Mouse (Mus musculus) ES-Bruce4 (cell line): ENCODE results near the gene Lonp2. TPM values are rescaled to one million over a fixed set of nuclear protein-coding genes. Genes with fewer than 3 reads are reported as not detected.

Experiments used
- H3K27ac ChIP-seq: 2 replicates; pipeline ENCODE4 v1.5.1; 2012; ENCODE audit warnings: low read length, inconsistent platforms; ENCODE audit not compliant: insufficient read depth
- H3K27me3 ChIP-seq: 2 replicates; pipeline ENCODE4 v1.6.1; 2012; ENCODE audit warnings: mild to moderate bottlenecking, low read length, inconsistent platforms; ENCODE audit not compliant: control insufficient read depth, poor library complexity, insufficient read depth, severe bottlenecking
- H3K36me3 ChIP-seq: 2 replicates; pipeline ENCODE4 v1.6.1; 2012; ENCODE audit warnings: inconsistent platforms, mild to moderate bottlenecking, low read length, moderate library complexity; ENCODE audit not compliant: control insufficient read depth, poor library complexity, insufficient read depth, severe bottlenecking
- H3K4me1 ChIP-seq: one replicate; pipeline ENCODE4 v1.8.1; 2011; ENCODE audit warnings: low read length; ENCODE audit not compliant: control insufficient read depth, insufficient read depth
- H3K4me3 ChIP-seq: 2 replicates; pipeline ENCODE4 v1.5.1; 2011; ENCODE audit warnings: low read depth, mild to moderate bottlenecking, low read length
- H3K9ac ChIP-seq: 2 replicates; pipeline ENCODE4 v1.6.1; 2012; ENCODE audit warnings: low read depth, mild to moderate bottlenecking, inconsistent platforms; ENCODE audit not compliant: poor library complexity, severe bottlenecking
- H3K9me3 ChIP-seq: replicated peaks from 2 replicates; pipeline ENCODE4 v1.6.1; 2012; ENCODE audit warnings: mild to moderate bottlenecking, low read length, inconsistent platforms; ENCODE audit not compliant: control insufficient read depth, poor library complexity, insufficient read depth, severe bottlenecking
- CTCF ChIP-seq: IDR thresholded peaks from one replicate; pipeline ENCODE4 v1.8.1; 2011; ENCODE audit warnings: low read depth, low read length
- EP300 ChIP-seq: IDR thresholded peaks from 2 replicates; pipeline ENCODE4 v1.6.1; 2011; ENCODE audit warnings: low read depth, low read length; ENCODE audit not compliant: insufficient read depth
- POLR2A ChIP-seq: IDR thresholded peaks from one replicate; pipeline ENCODE4 v1.8.1; 2011; ENCODE audit warnings: low read length; ENCODE audit not compliant: insufficient read depth
- polyA plus RNA-seq: library from polyadenylated mRNA; stranded (reverse); fragments of >200 nt; gene quantifications from 2 replicates; pipeline ENCODE4 v1.2.4, GENCODE M21; 2011; ENCODE audit warnings: low read depth; ENCODE audit not compliant: missing spikeins, insufficient read depth, insufficient read length

The Lonp2 gene
- polyA plus RNA-seq, 1 experiment = 28.5 TPM

GRCm38 (mm10) chr8:86719368-86719767 is 95.5 kb downstream of the Lonp2 start:
- H3K27ac ChIP-seq = no peak overlapping the region
- H3K4me3 ChIP-seq = no peak overlapping the region
- no peaks in the 10 kb centered on the region for H3K27me3 ChIP-seq
- no peaks in the 10 kb centered on the region for H3K9me3 ChIP-seq
- TF ChIP-seq CTCF (no peak), EP300 (no peak), POLR2A (no peak)
- H3K36me3 ChIP-seq = peaks cover 23% of the 10 kb centered on the region
- H3K4me1 ChIP-seq = peaks cover 1% of the 10 kb centered on the region
- no peak overlapping the region for H3K9ac ChIP-seq

GRCm38 (mm10) chr8:86720756-86721459 is 97.1 kb downstream of the Lonp2 start:
- H3K36me3 ChIP-seq = peaks cover 30% of the 10 kb centered on the region
- TF ChIP-seq CTCF (no peak), EP300 (no peak), POLR2A (no peak)

DNA sequence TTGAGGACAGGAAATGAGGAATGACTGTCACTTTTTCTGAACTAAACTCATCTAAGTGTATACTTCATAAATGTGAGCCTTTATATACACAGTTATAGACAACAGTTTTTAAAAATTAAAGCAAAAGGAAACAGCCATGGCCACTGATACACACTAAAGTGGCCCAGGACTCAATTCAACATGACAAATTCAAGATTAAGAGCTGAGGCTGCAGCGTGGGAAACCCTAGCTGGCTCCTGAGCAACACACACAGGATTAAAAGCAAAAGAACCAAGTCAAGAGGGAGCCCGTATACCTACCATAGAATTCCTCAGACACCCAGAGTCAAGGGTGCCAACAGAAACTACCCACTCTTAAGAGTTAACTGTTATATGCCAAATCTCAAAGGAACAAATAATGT is 97.6 kb downstream of the Lonp2 start:
- peaks cover 27% of the 10 kb centered on the region for H3K36me3 ChIP-seq
- no peaks in the 10 kb centered on the region for H3K27me3 ChIP-seq
- H3K4me1 ChIP-seq = peaks cover 1% of the 10 kb centered on the region
- no peak overlapping the region for H3K27ac ChIP-seq
- H3K9ac ChIP-seq = no peak overlapping the region
- H3K4me3 ChIP-seq = no peak overlapping the region
- TF ChIP-seq POLR2A (no peak), EP300 (no peak), CTCF (no peak)
- no peaks in the 10 kb centered on the region for H3K9me3 ChIP-seq

More at GRCm38 (mm10) chr8:86720756-86721459, 97.1 kb downstream of the Lonp2 start:
- Histone ChIP-seq H3K4me3 (no peak overlapping the region), H3K27me3 (no peaks in the 10 kb centered on the region), H3K9me3 (no peaks in the 10 kb centered on the region), H3K4me1 (peaks cover 1% of the 10 kb centered on the region), H3K9ac (no peak overlapping the region), H3K27ac (no peak overlapping the region)

GRCm38 (mm10) chr8:86726959-86727358 is 103.1 kb downstream of the Lonp2 start:
- Histone ChIP-seq H3K4me1 (peaks cover 1% of the 10 kb centered on the region), H3K9ac (no peak overlapping the region), H3K36me3 (peaks cover 20% of the 10 kb centered on the region), H3K9me3 (no peaks in the 10 kb centered on the region), H3K27ac (no peak overlapping the region), H3K27me3 (no peaks in the 10 kb centered on the region), H3K4me3 (no peak overlapping the region)
- no peak for TF ChIP-seq EP300
- TF ChIP-seq CTCF = no peak
- no peak for TF ChIP-seq POLR2A

DNA sequence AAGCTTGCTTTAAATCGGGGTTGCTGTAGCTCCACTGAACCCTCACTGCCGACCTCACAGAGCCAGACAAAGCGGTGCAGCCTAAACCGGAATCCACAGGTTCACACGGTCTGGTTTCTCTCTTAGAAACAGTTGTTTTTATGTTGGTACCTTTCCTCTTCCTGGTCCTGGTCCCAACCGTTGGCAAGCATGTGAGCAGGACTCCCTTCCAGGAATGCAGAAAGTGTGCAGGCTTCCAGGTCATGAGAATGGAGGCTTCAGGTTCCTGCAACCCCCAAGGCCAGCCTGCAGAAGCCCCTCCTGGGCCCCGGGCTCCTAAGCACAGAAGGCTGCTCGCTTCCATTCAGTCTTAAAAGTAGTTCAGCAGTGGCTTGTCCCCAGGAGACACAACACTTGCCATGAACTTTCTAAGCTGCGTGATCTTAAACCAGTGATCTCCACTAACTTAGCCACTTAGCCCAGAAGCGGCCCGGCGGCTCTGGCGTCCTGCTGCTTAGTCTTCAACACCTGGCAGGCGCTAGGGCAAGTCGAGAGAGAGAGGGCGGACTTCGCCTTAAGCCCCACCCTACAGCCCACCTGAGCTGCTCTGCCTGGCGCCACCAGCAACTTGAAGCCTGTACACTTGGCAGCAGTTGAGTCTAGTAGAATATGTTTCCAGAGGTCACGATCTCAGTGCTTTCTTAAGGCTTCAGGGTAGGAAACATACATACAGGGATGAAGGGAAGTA is 104.5 kb downstream of the Lonp2 start:
- Histone ChIP-seq H3K4me1 (peaks cover 1% of the 10 kb centered on the region), H3K4me3 (peak overlapping the region; percentile 19), H3K27me3 (no peaks in the 10 kb centered on the region), H3K9ac (peak overlapping the region; percentile 2), H3K36me3 (peaks cover 14% of the 10 kb centered on the region), H3K27ac (peak overlapping the region; percentile 70), H3K9me3 (no peaks in the 10 kb centered on the region)
- TF ChIP-seq EP300 (no peak), POLR2A (no peak), CTCF (no peak)

GRCm38 (mm10) chr8:86730303-86730702 is 106.5 kb downstream of the Lonp2 start:
- peaks cover 1% of the 10 kb centered on the region for H3K4me1 ChIP-seq
- no peak for TF ChIP-seq POLR2A
- no peak for TF ChIP-seq EP300
- TF ChIP-seq CTCF = no peak
- H3K27me3 ChIP-seq = no peaks in the 10 kb centered on the region
- H3K4me3 ChIP-seq = no peak overlapping the region
- H3K27ac ChIP-seq = no peak overlapping the region
- peaks cover 9% of the 10 kb centered on the region for H3K36me3 ChIP-seq
- H3K9me3 ChIP-seq = no peaks in the 10 kb centered on the region
- H3K9ac ChIP-seq = no peak overlapping the region
